Mouse (Mus musculus): ENCODE data around the gene Smr3a. TPM values are rescaled to one million over a fixed set of nuclear protein-coding genes. Genes with fewer than 3 reads are reported as not detected.

The Smr3a gene
- polyA plus RNA-seq (2012; rRNA removed) = not detected in 2 replicates

- no peak for DNase-seq (ENCODE audit: extremely low spot score in 1 of 2, low spot score in 1 of 2)
These were observed at the start of gene Smr3a for GRCm38 (mm10) chr5:88002249-88002648. TSS of gene Smr3a (plus strand) at chr5:88002549.

GRCm38 (mm10) chr5:87969201-87969600 is 33.1 kb upstream of the Smr3a start, which contains the start of the genes 2310003L06Rik and Gm28434:
TSS of gene 2310003L06Rik (plus strand) at chr5:87969459.
TSS of gene Gm28434 (plus strand) at chr5:87969517.
- DNase-seq (ENCODE audit: extremely low spot score in 1 of 2, low spot score in 1 of 2) = no peak

GRCm38 (mm10) chr5:87979139-87979538 is 23.2 kb upstream of the Smr3a start, which contains the start of gene Cabs1:
TSS of gene Cabs1 (plus strand) at chr5:87979439.
- no peak for DNase-seq (ENCODE audit: extremely low spot score in 1 of 2, low spot score in 1 of 2)

DNA sequence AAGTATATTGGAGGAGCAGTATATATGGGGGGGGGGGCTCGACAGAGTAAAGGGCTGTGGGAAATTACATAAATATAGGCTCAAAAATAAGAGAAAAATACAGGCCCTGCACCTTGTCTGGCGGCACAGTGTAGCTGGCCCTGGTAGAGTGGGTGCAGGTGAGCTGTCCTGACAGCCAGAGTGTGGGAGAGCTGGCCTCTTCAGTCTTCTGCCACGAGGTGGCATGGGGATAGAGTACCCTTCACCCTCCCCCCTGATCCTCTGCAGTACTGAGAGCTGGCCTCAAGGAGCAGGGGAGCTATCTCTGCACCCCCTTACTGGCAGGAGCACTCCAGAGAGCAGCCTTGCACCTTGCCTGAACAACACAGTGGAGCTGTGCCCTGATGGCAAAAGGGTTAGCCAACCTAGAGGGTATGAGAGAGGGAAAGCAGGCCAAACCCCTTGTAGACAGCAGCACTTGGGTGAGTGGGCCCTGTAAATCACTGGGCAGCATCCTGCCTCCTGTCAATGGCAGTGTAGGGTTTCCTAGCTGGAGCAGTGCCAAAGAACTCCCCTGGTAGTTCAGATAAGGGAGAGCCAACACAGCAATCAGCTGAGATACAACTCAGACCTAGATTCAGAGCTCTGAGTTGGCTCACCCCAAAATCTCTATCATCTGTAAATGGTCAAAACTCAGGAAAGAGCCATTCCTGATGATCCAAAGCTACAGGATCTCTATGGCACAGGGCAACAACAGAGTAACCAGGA is 19.7 kb upstream of the Smr3a start:
- no peak for DNase-seq (ENCODE audit: extremely low spot score in 1 of 2, low spot score in 1 of 2)

DNA sequence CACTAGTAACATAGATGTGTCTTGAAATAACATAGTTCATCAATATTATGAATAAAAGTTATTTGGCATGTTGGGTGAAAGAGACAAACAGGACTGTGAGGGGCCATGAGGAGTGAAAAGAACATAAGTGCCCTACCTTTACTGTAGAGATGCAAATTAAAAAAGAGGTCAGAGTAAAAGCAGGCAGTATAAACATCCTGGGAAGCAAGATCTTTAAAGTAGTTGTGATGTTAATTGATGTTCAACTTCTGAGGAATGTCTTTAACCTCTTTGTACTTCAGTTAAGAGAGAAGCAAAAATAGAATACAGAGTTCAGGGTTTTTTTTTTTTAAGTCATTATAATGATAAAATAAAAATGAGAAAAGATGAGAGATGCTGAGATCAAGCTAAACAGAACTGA is 2.9 kb downstream of the Smr3a start:
- DNase-seq (ENCODE audit: extremely low spot score in 1 of 2, low spot score in 1 of 2) = no peak

Other genes starting within 250 kb of the Smr3a start
- gene Csn1s2a, start 228.0 kb upstream of the Smr3a start, polyA plus RNA-seq (2012; rRNA removed) = not detected in 2 replicates
- not detected in 2 replicates for gene Csn1s2b, start 194.5 kb upstream of the Smr3a start, polyA plus RNA-seq (2012; rRNA removed)
- not detected in 2 replicates for gene Prr27, start 176.9 kb upstream of the Smr3a start, polyA plus RNA-seq (2012; rRNA removed)
- gene Odam, start 117.5 kb upstream of the Smr3a start, polyA plus RNA-seq (2012; rRNA removed) = not detected in 2 replicates
- not detected in 2 replicates for gene Csn3, start 77.0 kb upstream of the Smr3a start, polyA plus RNA-seq (2012; rRNA removed)
- gene 2310003L06Rik, start 33.1 kb upstream of the Smr3a start, polyA plus RNA-seq (2012; rRNA removed) = not detected in 2 replicates
- not detected in 2 replicates for gene Gm28434, start 33.0 kb upstream of the Smr3a start, polyA plus RNA-seq (2012; rRNA removed)
- not detected in 2 replicates for gene Cabs1, start 23.1 kb upstream of the Smr3a start, polyA plus RNA-seq (2012; rRNA removed)
- not detected in 2 replicates for gene Smr2, start 84.0 kb downstream of the Smr3a start, polyA plus RNA-seq (2012; rRNA removed)
- gene Gm11116, start 109.0 kb downstream of the Smr3a start, polyA plus RNA-seq (2012; rRNA removed) = not detected in 2 replicates
- not detected in 2 replicates for gene Gm11115, start 151.6 kb downstream of the Smr3a start, polyA plus RNA-seq (2012; rRNA removed)